Mouse (Mus musculus) lung, adult 2 months (tissue): ENCODE measurements around the gene Upb1.

Experiments used
- CTCF ChIP-seq: fragments of 200-500 bp; IDR thresholded peaks from 2 replicates; pipeline ENCODE4 v1.5.1; 2011; ENCODE audit warnings: mild to moderate bottlenecking, low read length, control low read depth; ENCODE audit not compliant: insufficient read depth
- POLR2A ChIP-seq: fragments of 200-500 bp; IDR thresholded peaks from 2 replicates; pipeline ENCODE4 v1.6.1; 2011; ENCODE audit warnings: low read depth, mild to moderate bottlenecking, control low read depth, low read length, borderline replicate concordance; ENCODE audit errors: extremely low read depth

DNA sequence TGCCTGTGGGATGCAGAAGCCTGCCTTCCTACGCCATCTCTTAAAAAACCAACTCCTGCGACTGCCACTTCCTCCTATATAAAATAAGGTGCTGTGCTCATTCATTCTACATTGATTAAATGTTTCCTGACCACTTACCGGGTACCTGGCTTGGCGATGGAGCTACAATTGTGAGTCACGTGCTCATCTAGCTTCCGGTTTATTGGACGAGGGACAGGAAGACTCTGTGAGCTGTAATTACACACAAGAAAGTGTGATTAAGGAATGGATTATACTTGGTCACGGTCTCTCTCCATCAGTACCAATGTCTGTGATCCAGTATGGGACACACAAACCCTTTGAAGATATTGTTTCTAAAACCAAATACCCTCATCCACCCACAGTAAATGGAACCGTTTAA lies 36.1 kb upstream of the Upb1 start:
- no peak for TF ChIP-seq POLR2A
- no peak for TF ChIP-seq CTCF
